Mouse (Mus musculus) left cerebral cortex, postnatal 36 days (tissue): Measurements from ENCODE around the gene Mlf1. TPM values are rescaled to one million over a fixed set of nuclear protein-coding genes. Genes with fewer than 3 reads are reported as not detected.

ENCODE experiments used
- DNase-seq, 2 experiments: peaks; one replicate each; pipeline ENCODE4 v3.0.0; 2021 to 2022; ENCODE audit warnings: low spot score in 2 of 2, mixed read lengths in 1 of 2
- intact Hi-C: fragments of 180-260 bp; cut with DNase I; formaldehyde crosslinking; loops from one replicate; pipeline ENCODE4 v1.15.1; 2025
- total RNA-seq, 2 experiments: library from RNA; stranded (reverse); gene quantifications; 2 replicates each; pipeline ENCODE4 v1.2.3; 2021

Gene Mlf1
- total RNA-seq, 2 experiments from 2014 or later: 1.00 to 1.2 TPM

DNA sequence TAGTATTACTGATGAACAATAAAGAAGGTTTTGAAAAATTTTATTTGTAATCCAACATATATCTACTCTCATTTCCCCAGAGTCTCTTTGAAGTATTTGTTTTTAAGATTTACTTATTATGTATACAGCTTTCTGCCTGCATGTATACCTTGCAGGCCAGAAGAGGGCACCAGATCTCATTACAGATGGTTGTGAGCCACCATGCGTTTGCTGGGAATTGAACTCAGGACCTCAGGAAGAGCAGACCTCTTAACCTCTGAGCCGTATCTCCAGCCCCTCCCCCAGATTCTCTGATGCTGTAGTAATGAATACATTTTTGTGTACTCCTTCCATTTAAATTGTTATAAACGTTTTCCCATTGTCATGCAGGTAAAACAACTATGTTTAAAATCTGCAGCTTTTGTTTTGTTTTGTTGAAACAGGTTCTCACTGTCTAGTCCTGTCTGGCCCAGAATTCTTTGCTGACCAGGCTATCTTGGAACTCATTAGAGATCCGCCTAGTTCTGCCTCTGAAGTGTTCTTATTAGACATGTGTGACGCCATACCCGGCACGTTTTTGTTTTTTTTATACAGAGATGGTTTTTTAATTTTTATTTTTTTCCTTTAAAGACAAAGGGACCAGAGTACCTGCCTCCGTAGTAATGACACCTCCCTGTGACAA lies 55.6 kb downstream of the Mlf1 start:
- intact Hi-C loops: no loop called here
- no peak for DNase-seq

- intact Hi-C loops: no loop called here
- DNase-seq: peak; percentile 88 to 89
Observed at GRCm38 (mm10) chr3:67429999-67430380, 56.1 kb downstream of the Mlf1 start, which contains the start of gene Gfm1. Gene Gfm1, plus strand, starts transcription at chr3:67430096.

GRCm38 (mm10) chr3:67434011-67434410 lies 60.1 kb downstream of the Mlf1 start:
- intact Hi-C loops: no loop called here
- DNase-seq: no peak

DNA sequence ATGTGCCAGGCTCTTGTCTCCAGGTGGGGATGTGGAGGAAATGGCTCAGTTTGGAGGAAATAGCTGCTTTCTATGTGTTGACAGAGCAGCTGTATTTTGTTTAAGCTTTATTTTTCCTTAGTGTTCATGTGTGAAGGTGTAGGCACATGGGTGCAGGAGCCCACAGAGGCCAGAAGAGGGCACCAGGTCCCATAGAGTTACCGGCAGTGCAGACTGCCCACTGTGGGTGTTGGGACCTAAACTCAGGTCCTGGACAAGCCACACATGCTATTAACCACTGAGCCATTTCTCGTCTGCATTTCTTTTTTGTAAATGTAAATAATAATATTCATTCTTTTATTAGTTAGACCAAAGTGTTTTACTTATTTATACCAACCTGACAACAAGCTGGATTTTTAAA lies 73.2 kb downstream of the Mlf1 start:
- no peak for DNase-seq
- intact Hi-C loops: no loop called here

Other genes with a start within 250 kb of the Mlf1 start
- not detected for gene Gm17402, start 1.1 kb downstream of the Mlf1 start, total RNA-seq
- gene Gfm1, start 56.0 kb downstream of the Mlf1 start, total RNA-seq: 10 to 100 TPM; 50.9 to 52.1 TPM
- 10 to 100 TPM; 34.9 to 39.4 TPM for gene Lxn, start 89.8 kb downstream of the Mlf1 start, total RNA-seq
- gene Rarres1, start 141.4 kb downstream of the Mlf1 start, total RNA-seq: 1 to 10 TPM; 1.9 to 2.0 TPM
- 10 to 100 TPM; 32.5 to 37.4 TPM for gene Mfsd1, start 208.6 kb downstream of the Mlf1 start, total RNA-seq